Mouse (Mus musculus) thymus, adult 2 months (tissue): ENCODE measurements around the gene Chpf2.

Source experiments
- CTCF ChIP-seq: fragments of 200-500 bp; IDR thresholded peaks from 2 replicates; pipeline ENCODE4 v1.5.1; 2012; ENCODE audit warnings: mild to moderate bottlenecking, control low read depth, low read length, moderate library complexity, borderline replicate concordance; ENCODE audit not compliant: control insufficient read depth, poor library complexity, insufficient read depth; ENCODE audit errors: extremely low read depth
- POLR2A ChIP-seq: fragments of 200-500 bp; IDR thresholded peaks from 2 replicates; pipeline ENCODE4 v1.6.1; 2012; ENCODE audit warnings: mild to moderate bottlenecking, low read length, control low read depth, moderate library complexity; ENCODE audit not compliant: control insufficient read depth, poor library complexity, insufficient read depth; ENCODE audit errors: extremely low read depth

GRCm38 (mm10) chr5:24611366-24612301 lies 25.1 kb downstream of the Chpf2 start:
- no peak for TF ChIP-seq CTCF
- no peak for TF ChIP-seq POLR2A
